Mouse (Mus musculus): ENCODE measurements around the gene Rho. TPM values are rescaled to one million over a fixed set of nuclear protein-coding genes. Genes with fewer than 3 reads are reported as not detected.

Gene Rho
- total and polyA plus RNA-seq, 3 experiments, result 0.11 TPM; not detected in 2

GRCm38 (mm10) chr6:115966227-115966966 is 34.8 kb downstream of the Rho start:
- Histone ChIP-seq H3K27ac (ENCODE audit: control insufficient read depth, low read depth, low read length) (no peak overlapping the region), H3K4me1 (ENCODE audit: control insufficient read depth in 1 of 2, insufficient read depth in 2 of 2, low read length in 2 of 2) (no peaks in the 10 kb centered on the region), H3K27me3 (ENCODE audit: control insufficient read depth in 1 of 2, insufficient read depth in 2 of 2, low read length in 2 of 2) (no peaks in the 10 kb centered on the region), H3K36me3 (ENCODE audit: control insufficient read depth in 1 of 2, insufficient read depth in 2 of 2, low read length in 2 of 2) (no peaks in the 10 kb centered on the region), H3K9ac (ENCODE audit: control insufficient read depth, low read depth, low read length, poor library complexity, severe bottlenecking) (no peak overlapping the region), H3K9me3 (replicated peaks; ENCODE audit: insufficient read depth, low read length) (no peaks in the 10 kb centered on the region), H3K79me2 (ENCODE audit: control insufficient read depth, insufficient read depth, low read length, poor library complexity) (no peaks in the 10 kb centered on the region), H3K4me3 (ENCODE audit: control insufficient read depth in 1 of 2, insufficient read depth in 1 of 2, low read depth in 2 of 2, low read length in 2 of 2) (no peak overlapping the region)
- DNase-seq (ENCODE audit: low read depth, low spot score), result no peak
- TF ChIP-seq MAFK (IDR thresholded peaks at IDR 0.05; ENCODE audit: borderline replicate concordance, low read depth, low read length) (peak; percentile 88), NRF1 (IDR thresholded peaks at IDR 0.05; ENCODE audit: insufficient read depth, low read depth, low read length, poor library complexity, severe bottlenecking) (no peak)

- no peak overlapping the region for H3K9ac ChIP-seq (ENCODE audit: control insufficient read depth, low read depth, low read length, poor library complexity, severe bottlenecking)
- no peak overlapping the region for H3K4me3 ChIP-seq (ENCODE audit: control insufficient read depth in 1 of 2, insufficient read depth in 1 of 2, low read depth in 2 of 2, low read length in 2 of 2)
- H3K4me1 ChIP-seq (ENCODE audit: control insufficient read depth in 1 of 2, insufficient read depth in 2 of 2, low read length in 2 of 2), result no peaks in the 10 kb centered on the region
- H3K79me2 ChIP-seq (ENCODE audit: control insufficient read depth, insufficient read depth, low read length, poor library complexity), result no peaks in the 10 kb centered on the region
- DNase-seq (ENCODE audit: low read depth, low spot score), result no peak
- no peaks in the 10 kb centered on the region for H3K27me3 ChIP-seq (ENCODE audit: control insufficient read depth in 1 of 2, insufficient read depth in 2 of 2, low read length in 2 of 2)
- H3K36me3 ChIP-seq (ENCODE audit: control insufficient read depth in 1 of 2, insufficient read depth in 2 of 2, low read length in 2 of 2), result no peaks in the 10 kb centered on the region
- H3K9me3 ChIP-seq (replicated peaks; ENCODE audit: insufficient read depth, low read length), result no peaks in the 10 kb centered on the region
- no peak overlapping the region for H3K27ac ChIP-seq (ENCODE audit: control insufficient read depth, low read depth, low read length)
- no peak for TF ChIP-seq ZC3H11A (IDR thresholded peaks at IDR 0.05; ENCODE audit: low read depth, low read length)
- no peak for TF ChIP-seq RAD21 (IDR thresholded peaks at IDR 0.05; ENCODE audit: low read depth, low read length)
- no peak for TF ChIP-seq USF2 (IDR thresholded peaks at IDR 0.05; ENCODE audit: borderline replicate concordance in 1 of 2, insufficient read depth in 1 of 2, low read depth in 1 of 2, low read length in 2 of 2)
- no peak for TF ChIP-seq KAT2A (conservative IDR thresholded peaks at IDR 0.05; ENCODE audit: low read depth, low read length)
- TF ChIP-seq NRF1 (IDR thresholded peaks at IDR 0.05; ENCODE audit: insufficient read depth, low read depth, low read length, poor library complexity, severe bottlenecking), result no peak
- TF ChIP-seq MAZ (IDR thresholded peaks at IDR 0.05; ENCODE audit: low read depth, low read length), result no peak
- no peak for TF ChIP-seq NELFE (IDR thresholded peaks at IDR 0.05; ENCODE audit: low read depth, low read length)
- no peak for TF ChIP-seq ZKSCAN1 (IDR thresholded peaks at IDR 0.05; ENCODE audit: low read depth, low read length)
- no peak for TF ChIP-seq MAFK (IDR thresholded peaks at IDR 0.05; ENCODE audit: borderline replicate concordance, low read depth, low read length)
- no peak for TF ChIP-seq TBP (IDR thresholded peaks at IDR 0.05; ENCODE audit: low read depth, low read length)
- no peak for TF ChIP-seq TAL1 (IDR thresholded peaks at IDR 0.05; ENCODE audit: low read length)
- no peak for TF ChIP-seq CHD1 (IDR thresholded peaks at IDR 0.05; ENCODE audit: low read depth, low read length)
- no peak for TF ChIP-seq POLR2AphosphoS2 (IDR thresholded peaks at IDR 0.05; ENCODE audit: low read length)
- TF ChIP-seq SIN3A (IDR thresholded peaks at IDR 0.05; ENCODE audit: low read length), result no peak
- TF ChIP-seq HCFC1 (IDR thresholded peaks at IDR 0.05; ENCODE audit: low read depth, low read length), result no peak
Measured at GRCm38 (mm10) chr6:115967291-115967880, 35.8 kb downstream of the Rho start.
